Mouse (Mus musculus) megakaryocyte progenitor cell, adult 5-6 weeks (primary cell): ENCODE measurements around the gene Gda. TPM values are rescaled to one million over a fixed set of nuclear protein-coding genes. Genes with fewer than 3 reads are reported as not detected.

Experiments
- ATAC-seq: replicated peaks from 2 replicates; pipeline ENCODE4 v1.8.0; 2016; ENCODE audit warnings: mild to moderate bottlenecking, moderate TSS enrichment, inconsistent platforms; ENCODE audit not compliant: poor library complexity
- total RNA-seq, 2 experiments: library from RNA; stranded (forward) in 1 of 2; stranded (reverse) in 1 of 2; fragments of 157-497, 149-512 nt in 1 of 2; fragments of 200-1000 nt in 1 of 2; gene quantifications; 2 replicates each; pipeline versions ENCODE4 v1.2.3 to v1.2.4; 2015 to 2017

The Gda gene
- total RNA-seq, 2 experiments from 2014 or later, result 72.8 to 99.5 TPM

- peak; percentile 99 for ATAC-seq
Observed at GRCm38 (mm10) chr19:21461221-21461960, 11.9 kb downstream of the Gda start.

DNA sequence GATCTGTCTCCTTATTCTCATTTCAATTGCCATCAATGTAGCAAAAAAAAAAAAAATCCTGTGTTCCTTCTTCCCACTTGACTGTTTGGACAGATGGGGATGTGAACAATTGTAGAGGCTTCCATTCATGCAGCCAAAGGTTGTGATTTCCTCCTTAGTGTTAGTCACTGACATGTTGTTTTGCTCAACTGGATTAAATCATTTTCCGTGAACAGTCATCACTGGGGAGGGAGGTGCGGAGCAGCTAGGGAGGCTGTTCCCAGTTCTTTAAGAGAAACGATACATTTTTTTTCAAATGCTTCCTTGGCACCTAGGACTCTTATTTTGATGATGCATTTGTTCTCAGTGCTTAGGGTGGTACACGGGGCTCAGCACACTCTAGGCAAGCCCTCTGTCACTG, 15.8 kb downstream of the Gda start:
- ATAC-seq, result no peak

- peak; percentile 67 for ATAC-seq
Observed at GRCm38 (mm10) chr19:21441787-21442186, 31.5 kb downstream of the Gda start.

DNA sequence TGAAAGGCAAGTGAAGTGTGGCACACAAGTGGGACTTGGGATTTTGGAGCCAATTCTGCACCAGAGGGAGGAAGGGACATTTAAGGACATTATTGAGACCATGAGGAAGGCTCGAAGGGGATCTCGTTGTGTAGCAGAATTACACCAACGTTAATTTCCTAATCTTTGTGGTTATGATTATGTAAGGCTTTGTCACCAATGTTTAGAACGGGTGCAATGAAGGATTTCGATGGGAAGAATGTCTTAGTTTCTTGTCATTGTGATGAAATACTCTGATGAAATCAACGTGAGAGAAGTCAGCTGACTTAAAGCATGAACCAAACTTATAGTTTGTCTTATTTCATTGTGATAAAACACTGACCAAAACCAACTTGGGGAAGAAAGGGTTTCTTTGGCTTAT, 32.4 kb downstream of the Gda start:
- peak; percentile 66 for ATAC-seq

- peak; percentile 28 for ATAC-seq
Observed at GRCm38 (mm10) chr19:21439141-21439737, 34.0 kb downstream of the Gda start.

GRCm38 (mm10) chr19:21436566-21436965, 36.7 kb downstream of the Gda start:
- ATAC-seq, result peak; percentile 51

- ATAC-seq, result no peak
Observed at GRCm38 (mm10) chr19:21433348-21433747, 39.9 kb downstream of the Gda start.

- ATAC-seq, result no peak
Observed at GRCm38 (mm10) chr19:21432879-21433278, 40.4 kb downstream of the Gda start.

DNA sequence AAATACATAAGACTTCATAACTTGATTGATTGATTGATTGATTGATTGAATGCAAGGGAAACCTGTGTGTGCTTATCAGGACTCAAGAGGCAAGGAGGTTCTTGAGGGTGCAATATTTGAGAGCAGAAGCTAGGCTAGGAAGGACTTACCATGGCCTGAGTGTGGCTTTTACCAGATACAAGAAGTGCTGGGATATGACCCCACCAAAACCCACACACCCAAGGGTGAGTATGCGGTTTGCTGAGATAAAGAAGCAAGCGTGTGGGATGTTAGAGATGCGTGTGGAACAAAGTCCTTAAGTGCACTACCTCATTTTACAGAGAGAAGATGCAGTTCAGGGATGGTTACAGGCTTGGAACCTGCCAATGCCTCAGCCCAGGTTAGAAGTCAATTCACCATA, 41.0 kb downstream of the Gda start:
- ATAC-seq, result peak; percentile 27; the same call in 1 of the 2 replicates

DNA sequence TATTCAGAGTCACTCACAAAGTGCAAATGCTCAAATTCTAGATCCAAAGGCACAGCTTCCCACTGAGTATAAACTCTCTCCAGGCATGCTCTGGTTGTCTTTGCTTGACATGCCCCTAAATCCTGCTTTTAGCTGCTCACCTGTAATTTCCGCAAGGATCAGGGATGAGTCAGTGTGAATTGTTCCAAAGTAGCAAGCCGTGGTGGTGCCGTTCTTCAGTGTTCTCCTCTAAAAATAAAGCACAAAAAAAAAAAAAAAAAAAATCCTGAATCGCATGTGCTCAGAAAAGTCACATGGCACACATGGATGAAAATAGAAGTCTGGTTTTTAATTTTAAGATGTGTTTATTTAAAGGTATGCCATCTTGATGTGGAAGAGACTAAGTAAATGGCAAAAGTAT, 47.9 kb downstream of the Gda start:
- no peak for ATAC-seq

GRCm38 (mm10) chr19:21423731-21424130, 49.5 kb downstream of the Gda start:
- peak; percentile 93 for ATAC-seq

DNA sequence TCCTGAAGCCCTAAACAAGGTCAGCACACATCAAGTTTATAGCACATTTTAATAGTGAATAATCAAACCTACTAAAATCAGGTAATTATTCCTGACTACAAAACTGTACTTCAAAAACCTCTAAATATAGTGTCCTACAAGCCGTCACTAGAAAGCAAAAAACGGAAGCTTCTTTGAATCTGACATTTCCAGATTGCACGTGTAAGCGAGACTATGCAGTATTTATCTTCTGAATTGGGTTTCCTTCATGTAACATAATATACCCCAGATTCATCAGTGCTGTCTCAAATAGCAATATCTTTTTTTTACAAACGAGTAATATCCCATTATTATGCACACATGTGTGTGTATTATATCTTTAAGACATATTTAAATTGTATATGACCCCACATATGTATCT, 54.8 kb downstream of the Gda start:
- ATAC-seq, result no peak

DNA sequence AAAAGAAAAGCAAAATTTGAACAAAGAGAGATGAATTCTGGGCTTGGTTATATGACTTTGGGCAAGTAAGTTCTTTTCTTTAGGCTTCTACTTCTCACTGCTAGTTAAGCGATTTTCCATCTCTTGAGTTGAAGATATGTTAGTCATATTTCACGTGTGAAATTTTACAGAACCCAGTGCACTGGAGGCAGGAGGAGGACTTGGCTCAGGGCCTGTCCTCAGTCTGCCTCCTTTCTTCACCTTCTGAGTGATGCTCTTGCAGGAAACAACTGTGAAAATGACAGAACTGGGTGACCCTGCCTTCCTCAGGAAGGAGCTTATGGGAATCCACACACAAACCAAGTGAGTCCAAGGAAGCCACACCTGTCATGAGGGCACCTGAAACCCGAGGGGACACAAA, 57.9 kb downstream of the Gda start:
- no peak for ATAC-seq

GRCm38 (mm10) chr19:21409178-21409577, 64.1 kb downstream of the Gda start:
- ATAC-seq, result peak; percentile 77

DNA sequence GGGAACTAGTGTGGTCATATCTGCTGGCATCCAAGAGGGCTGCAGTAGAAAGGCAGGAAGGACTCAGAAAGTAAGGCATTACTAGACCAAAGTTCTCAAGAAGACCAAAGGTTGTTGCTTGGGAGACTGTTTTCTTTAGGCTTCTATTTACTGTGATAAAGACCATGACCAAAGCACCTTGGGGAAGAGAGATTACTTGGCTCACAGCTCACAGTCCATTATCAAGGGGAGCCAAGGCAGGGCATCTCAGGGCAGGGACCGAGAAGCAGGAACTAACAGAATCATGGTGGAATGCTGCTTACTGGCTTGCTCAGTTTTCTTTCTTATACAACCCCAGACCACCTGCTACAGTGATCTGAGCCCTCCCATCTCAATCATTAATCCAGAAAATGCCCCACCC, 65.9 kb downstream of the Gda start:
- peak; percentile 87 for ATAC-seq

- ATAC-seq, result no peak
Observed at GRCm38 (mm10) chr19:21397994-21398393, 75.3 kb downstream of the Gda start.

- no peak for ATAC-seq
Observed at GRCm38 (mm10) chr19:21396364-21396763, 76.9 kb downstream of the Gda start.

- no peak for ATAC-seq
Observed at GRCm38 (mm10) chr19:21390904-21391303, 82.3 kb downstream of the Gda start.

DNA sequence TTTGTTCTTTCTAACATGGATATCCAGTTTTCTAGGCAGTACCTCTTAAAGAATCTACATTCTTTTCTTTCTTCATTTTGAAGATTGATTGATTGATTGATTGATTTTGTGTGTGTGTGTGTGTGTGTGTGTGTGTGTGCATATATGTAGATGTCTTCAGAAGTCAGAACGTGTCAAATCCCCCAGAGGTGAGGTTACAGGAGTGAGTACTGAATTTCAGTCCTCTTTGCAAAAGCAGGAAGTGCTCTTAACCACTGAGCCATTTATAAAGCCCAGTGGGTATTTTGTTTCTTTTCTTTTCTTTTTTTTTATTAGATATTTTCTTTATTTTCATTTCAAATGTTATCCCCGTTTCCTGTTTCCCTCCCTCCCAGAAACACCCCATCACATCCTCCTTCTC, 86.4 kb downstream of the Gda start:
- ATAC-seq, result no peak

- ATAC-seq, result peak; percentile 9; the same call in 1 of the 2 replicates
Observed at GRCm38 (mm10) chr19:21384231-21384630, 89.0 kb downstream of the Gda start.

DNA sequence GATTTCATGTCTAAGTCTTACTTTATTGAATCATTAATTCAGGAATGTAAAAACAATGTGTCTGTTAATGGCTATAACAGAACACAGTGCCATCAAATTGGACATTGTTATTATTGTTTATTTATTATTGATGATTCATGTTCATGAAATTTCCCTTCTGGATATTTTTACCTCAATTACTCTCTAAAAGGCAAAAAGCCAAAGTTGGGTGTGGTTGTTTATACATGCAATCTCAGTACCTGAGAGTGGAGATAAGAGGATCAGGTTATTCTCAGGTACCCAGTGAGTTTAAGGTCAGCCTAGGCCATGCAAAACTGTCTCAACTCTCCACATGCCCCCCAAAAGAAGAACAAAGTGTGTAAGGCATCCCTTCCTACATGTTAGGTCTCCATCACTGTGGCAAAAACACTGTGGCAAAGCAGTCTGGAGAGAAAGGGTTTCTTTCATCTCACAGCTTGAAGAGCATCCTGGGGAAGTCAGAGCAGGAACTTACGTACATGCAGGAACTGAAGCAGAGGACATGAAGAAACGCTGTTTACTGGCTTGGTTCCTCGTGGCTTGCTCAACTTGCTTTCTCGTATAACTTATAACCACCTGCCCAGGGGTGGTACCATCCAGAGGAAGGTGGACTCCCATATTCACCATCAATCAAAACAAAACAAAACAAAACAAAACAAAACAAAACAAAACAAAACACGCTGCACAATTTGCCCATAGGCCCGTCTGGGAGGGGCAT, 89.6 kb downstream of the Gda start:
- ATAC-seq, result peak; percentile 77

- ATAC-seq, result no peak
Observed at GRCm38 (mm10) chr19:21381696-21382095, 91.5 kb downstream of the Gda start.
